Mouse (Mus musculus) embryonic facial prominence, embryonic 14.5 days (tissue): Measurements from ENCODE around the gene Sestd1. TPM values are rescaled to one million over a fixed set of nuclear protein-coding genes. Genes with fewer than 3 reads are reported as not detected.

Source experiments
- ATAC-seq: fragments of 200-750 bp; cut with Nextera tagmentation; 2 replicates; pipeline ENCODE4 v1.8.0; 2017; ENCODE audit warnings: low read depth, moderate number of reproducible peaks, moderate TSS enrichment
- DNase-seq: peaks from one replicate; pipeline ENCODE4 v3.0.0-alpha.2; 2015; ENCODE audit warnings: low spot score
- H3K27ac ChIP-seq: fragments of 300-500 bp; sonication (generic); replicated peaks from 2 replicates; pipeline ENCODE4 v1.5.1; 2014; ENCODE audit warnings: low read depth, mild to moderate bottlenecking, low read length, moderate library complexity
- H3K27me3 ChIP-seq: fragments of 300-500 bp; sonication (generic); replicated peaks from 2 replicates; pipeline ENCODE4 v1.6.1; 2014; ENCODE audit warnings: low read length; ENCODE audit not compliant: control insufficient read depth, insufficient read depth
- H3K36me3 ChIP-seq: fragments of 300-500 bp; sonication (generic); 2 replicates; pipeline ENCODE4 v1.6.1; 2014; ENCODE audit warnings: low read length, mixed read lengths; ENCODE audit not compliant: control insufficient read depth, insufficient read depth
- H3K4me1 ChIP-seq: fragments of 300-500 bp; sonication (generic); 2 replicates; pipeline ENCODE4 v1.6.1; 2014; ENCODE audit warnings: antibody characterized with exemption, low read length; ENCODE audit not compliant: control insufficient read depth, insufficient read depth
- H3K4me2 ChIP-seq: fragments of 300-500 bp; sonication (generic); 2 replicates; pipeline ENCODE4 v1.6.1; 2014; ENCODE audit warnings: low read depth, mild to moderate bottlenecking, low read length, moderate library complexity, mixed read lengths
- H3K4me3 ChIP-seq: fragments of 300-500 bp; sonication (generic); 2 replicates; pipeline ENCODE4 v1.5.1; 2014; ENCODE audit warnings: low read depth, mild to moderate bottlenecking, low read length
- H3K9ac ChIP-seq: fragments of 300-500 bp; sonication (generic); 2 replicates; pipeline ENCODE4 v1.6.1; 2014; ENCODE audit warnings: low read depth, mild to moderate bottlenecking, low read length, moderate library complexity, mixed read lengths
- H3K9me3 ChIP-seq: fragments of 300-500 bp; sonication (generic); 2 replicates; pipeline ENCODE4 v1.6.1; 2016; ENCODE audit warnings: low read length; ENCODE audit not compliant: control insufficient read depth
- WGBS: fragments of 180-500 bp; shearing (Covaris S2); extraction: QIAGEN DNeasy Blood & Tissue Kit; methylation state at CpG from one replicate; pipeline ENCODE4 v1.1.7; 2014; 5-methylcytosine and 5-hydroxymethylcytosine counted together
- polyA plus RNA-seq: library from polyadenylated mRNA; unstranded; fragments of >200 nt; fragmentation: Nextera tagmentation; extraction: Ambion mirVana; gene quantifications from 2 replicates; pipeline ENCODE4 v1.2.1, GENCODE M21; 2014

Gene Sestd1
- polyA plus RNA-seq, 1 experiment from 2014 or later: 19.6 TPM

GRCm38 (mm10) chr2:77249771-77250681 lies 30.4 kb downstream of the Sestd1 start:
- Histone ChIP-seq H3K36me3 (0 out of 2 replicates have a peak, but pooled peaks cover 2% of the 10 kb centered on the region), H3K9me3 (no peaks in the 10 kb centered on the region), H3K4me1 (peaks cover 12% of the 10 kb centered on the region), H3K27me3 (no peaks in the 10 kb centered on the region), H3K27ac (no peak overlapping the region), H3K4me3 (no peak overlapping the region), H3K9ac (no peak overlapping the region), H3K4me2 (no peak overlapping the region)
- 26% methylated on average over 8 of the region's 8 CpGs for WGBS
- DNase-seq: peak; percentile 67
- peak; percentile 59; the same call in 1 of the 2 replicates for ATAC-seq

- H3K4me3 ChIP-seq: no peak overlapping the region
- H3K27me3 ChIP-seq: no peaks in the 10 kb centered on the region
- H3K9me3 ChIP-seq: no peaks in the 10 kb centered on the region
- ATAC-seq: no peak
- DNase-seq: no peak
- H3K4me2 ChIP-seq: no peak overlapping the region
- H3K9ac ChIP-seq: no peak overlapping the region
- no peak overlapping the region for H3K27ac ChIP-seq
- WGBS: 78% methylated on average over 1 of the region's 1 CpGs
- peaks cover 12% of the 10 kb centered on the region for H3K4me1 ChIP-seq
- H3K36me3 ChIP-seq: peaks cover 15% of the 10 kb centered on the region
These were observed 32.0 kb downstream of the Sestd1 start for GRCm38 (mm10) chr2:77248416-77248815.

GRCm38 (mm10) chr2:77247200-77247830 lies 33.1 kb downstream of the Sestd1 start:
- Histone ChIP-seq H3K4me2 (no peak overlapping the region), H3K27me3 (no peaks in the 10 kb centered on the region), H3K36me3 (peaks cover 15% of the 10 kb centered on the region), H3K9me3 (no peaks in the 10 kb centered on the region), H3K4me1 (peaks cover 12% of the 10 kb centered on the region), H3K4me3 (no peak overlapping the region), H3K9ac (no peak overlapping the region), H3K27ac (no peak overlapping the region)
- WGBS: 80% methylated on average over 10 of the region's 10 CpGs
- no peak for DNase-seq
- ATAC-seq: no peak

- H3K36me3 ChIP-seq: peaks cover 22% of the 10 kb centered on the region
- H3K4me2 ChIP-seq: no peak overlapping the region
- H3K9me3 ChIP-seq: no peaks in the 10 kb centered on the region
- H3K4me1 ChIP-seq: peaks cover 12% of the 10 kb centered on the region
- ATAC-seq: no peak
- H3K27me3 ChIP-seq: no peaks in the 10 kb centered on the region
- H3K27ac ChIP-seq: no peak overlapping the region
- no peak overlapping the region for H3K4me3 ChIP-seq
- H3K9ac ChIP-seq: 0 out of 2 replicates have a peak overlapping the region, but pooled peaks have one; percentile 14
- DNase-seq: no peak
- 40% methylated on average over 3 of the region's 3 CpGs for WGBS
These were observed 34.6 kb downstream of the Sestd1 start for GRCm38 (mm10) chr2:77245806-77246205.

- no peak overlapping the region for H3K27ac ChIP-seq
- peaks cover 6% of the 10 kb centered on the region for H3K4me1 ChIP-seq
- no peaks in the 10 kb centered on the region for H3K27me3 ChIP-seq
- DNase-seq (no peak), ATAC-seq (no peak)
- WGBS: 93% methylated on average over 6 of the region's 6 CpGs
- H3K9ac ChIP-seq: no peak overlapping the region
- no peak overlapping the region for H3K4me3 ChIP-seq
- peaks cover 41% of the 10 kb centered on the region for H3K36me3 ChIP-seq
- no peak overlapping the region for H3K4me2 ChIP-seq
- H3K9me3 ChIP-seq: no peaks in the 10 kb centered on the region
These were observed 38.1 kb downstream of the Sestd1 start for GRCm38 (mm10) chr2:77242248-77242647.

- ATAC-seq: no peak
- H3K36me3 ChIP-seq: peaks cover 47% of the 10 kb centered on the region
- no peaks in the 10 kb centered on the region for H3K27me3 ChIP-seq
- WGBS: 93% methylated on average over 3 of the region's 3 CpGs
- no peak overlapping the region for H3K27ac ChIP-seq
- H3K4me2 ChIP-seq: no peak overlapping the region
- no peak for DNase-seq
- H3K4me1 ChIP-seq: no peaks in the 10 kb centered on the region
- H3K9me3 ChIP-seq: no peaks in the 10 kb centered on the region
- H3K4me3 ChIP-seq: no peak overlapping the region
- no peak overlapping the region for H3K9ac ChIP-seq
These were observed 41.8 kb downstream of the Sestd1 start for GRCm38 (mm10) chr2:77238607-77239006.

GRCm38 (mm10) chr2:77238046-77238445 lies 42.3 kb downstream of the Sestd1 start:
- H3K27me3 ChIP-seq: no peaks in the 10 kb centered on the region
- no peak overlapping the region for H3K4me3 ChIP-seq
- WGBS: 73% methylated on average over 3 of the region's 3 CpGs
- H3K4me1 ChIP-seq: no peaks in the 10 kb centered on the region
- no peaks in the 10 kb centered on the region for H3K9me3 ChIP-seq
- H3K9ac ChIP-seq: no peak overlapping the region
- H3K27ac ChIP-seq: no peak overlapping the region
- no peak overlapping the region for H3K4me2 ChIP-seq
- ATAC-seq (no peak), DNase-seq (no peak)
- peaks cover 50% of the 10 kb centered on the region for H3K36me3 ChIP-seq

GRCm38 (mm10) chr2:77236860-77237259 lies 43.5 kb downstream of the Sestd1 start:
- peaks cover 62% of the 10 kb centered on the region for H3K36me3 ChIP-seq
- H3K27me3 ChIP-seq: no peaks in the 10 kb centered on the region
- H3K4me2 ChIP-seq: no peak overlapping the region
- H3K4me1 ChIP-seq: no peaks in the 10 kb centered on the region
- no peak for ATAC-seq
- H3K27ac ChIP-seq: no peak overlapping the region
- H3K4me3 ChIP-seq: no peak overlapping the region
- no peak overlapping the region for H3K9ac ChIP-seq
- DNase-seq: no peak
- WGBS: 90% methylated on average over 4 of the region's 4 CpGs
- H3K9me3 ChIP-seq: no peaks in the 10 kb centered on the region
